Mouse (Mus musculus): ENCODE measurements around the gene Pde3b. TPM values are rescaled to one million over a fixed set of nuclear protein-coding genes. Genes with fewer than 3 reads are reported as not detected.

Pde3b gene
- polyA plus RNA-seq, 1 experiment from 2014 or later, result 6.0 TPM

DNA sequence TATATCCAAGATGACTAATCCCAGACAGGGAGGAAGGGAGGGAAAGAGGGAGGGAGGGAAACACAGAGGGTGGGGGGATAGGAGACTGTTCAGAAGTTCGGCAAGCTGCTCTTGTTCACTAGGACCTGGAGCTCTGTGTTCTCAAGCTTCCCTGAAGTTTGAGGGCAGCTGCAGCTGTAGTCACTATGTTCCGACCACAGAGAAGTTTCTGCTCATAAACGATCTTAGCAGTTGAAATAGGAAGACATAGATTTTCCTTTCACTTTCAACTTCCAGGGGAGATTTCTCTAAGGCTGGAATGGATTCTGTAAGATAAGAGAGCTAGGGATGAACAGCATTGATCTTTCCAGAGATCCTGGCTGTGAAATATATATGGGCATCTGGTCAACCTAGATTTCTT is 161.8 kb downstream of the Pde3b start:
- no peaks in the 10 kb centered on the region for H3K4me1 ChIP-seq
- H3K9ac ChIP-seq, result no peak overlapping the region
- H3K27me3 ChIP-seq, result no peaks in the 10 kb centered on the region
- no peaks in the 10 kb centered on the region for H3K9me3 ChIP-seq
- H3K4me2 ChIP-seq, result no peak overlapping the region
- H3K27ac ChIP-seq, result no peak overlapping the region
- no peak overlapping the region for H3K4me3 ChIP-seq
- WGBS, result 56% methylated on average over 3 of the region's 3 CpGs
- no peaks in the 10 kb centered on the region for H3K36me3 ChIP-seq
- ATAC-seq (ENCODE audit: borderline replicate concordance, extremely low read depth, low FRiP score, low TSS enrichment), result no peak

DNA sequence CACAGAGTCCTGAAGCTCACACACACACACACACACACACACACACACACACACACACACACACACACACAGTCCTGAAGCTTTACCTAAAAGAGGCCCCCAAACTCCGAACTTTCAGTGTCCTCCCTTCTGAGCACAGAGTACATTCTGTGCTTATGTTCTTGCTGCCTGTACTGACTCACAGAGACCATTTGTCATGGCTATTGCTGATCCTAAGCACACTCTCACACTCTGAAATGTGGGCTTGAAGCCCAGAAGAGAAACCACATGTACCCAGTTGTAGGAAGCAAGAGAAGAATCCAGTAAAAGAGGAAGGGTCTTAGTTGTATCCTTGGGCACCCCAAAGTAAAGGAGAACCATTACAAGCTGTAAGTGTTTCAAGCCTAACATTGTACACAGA is 162.6 kb downstream of the Pde3b start:
- no peak overlapping the region for H3K9ac ChIP-seq
- WGBS, result 58% methylated on average over 1 of the region's 1 CpGs
- H3K36me3 ChIP-seq, result no peaks in the 10 kb centered on the region
- H3K9me3 ChIP-seq, result no peaks in the 10 kb centered on the region
- H3K27me3 ChIP-seq, result no peaks in the 10 kb centered on the region
- ATAC-seq (ENCODE audit: borderline replicate concordance, extremely low read depth, low FRiP score, low TSS enrichment), result no peak
- no peak overlapping the region for H3K27ac ChIP-seq
- H3K4me3 ChIP-seq, result no peak overlapping the region
- no peak overlapping the region for H3K4me2 ChIP-seq
- no peaks in the 10 kb centered on the region for H3K4me1 ChIP-seq

DNA sequence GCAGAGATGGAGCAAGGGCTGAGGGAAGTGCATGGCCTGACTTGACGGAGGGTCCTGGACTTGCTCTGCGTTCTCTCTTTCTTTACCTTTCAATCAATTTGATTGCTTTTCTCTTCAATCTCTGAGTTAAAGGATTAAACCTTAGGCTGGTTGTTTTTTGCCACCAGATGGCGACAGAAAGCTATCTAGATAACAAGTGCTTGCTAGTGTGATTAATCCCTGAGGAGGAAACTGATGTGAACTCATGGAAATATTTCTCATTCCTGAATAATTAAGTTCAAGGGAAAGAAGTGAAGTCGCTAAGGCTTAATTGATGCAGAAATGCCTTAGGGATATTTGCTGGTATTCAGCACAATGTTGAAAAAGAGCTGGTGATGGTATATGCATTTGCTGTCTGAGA is 165.3 kb downstream of the Pde3b start:
- no peak for ATAC-seq (ENCODE audit: borderline replicate concordance, extremely low read depth, low FRiP score, low TSS enrichment)
- no peaks in the 10 kb centered on the region for H3K36me3 ChIP-seq
- no peaks in the 10 kb centered on the region for H3K4me1 ChIP-seq
- no peak overlapping the region for H3K4me3 ChIP-seq
- no peak overlapping the region for H3K9ac ChIP-seq
- H3K27me3 ChIP-seq, result no peaks in the 10 kb centered on the region
- H3K27ac ChIP-seq, result no peak overlapping the region
- H3K4me2 ChIP-seq, result no peak overlapping the region
- 6% methylated on average over 4 of the region's 4 CpGs for WGBS
- H3K9me3 ChIP-seq, result no peaks in the 10 kb centered on the region

DNA sequence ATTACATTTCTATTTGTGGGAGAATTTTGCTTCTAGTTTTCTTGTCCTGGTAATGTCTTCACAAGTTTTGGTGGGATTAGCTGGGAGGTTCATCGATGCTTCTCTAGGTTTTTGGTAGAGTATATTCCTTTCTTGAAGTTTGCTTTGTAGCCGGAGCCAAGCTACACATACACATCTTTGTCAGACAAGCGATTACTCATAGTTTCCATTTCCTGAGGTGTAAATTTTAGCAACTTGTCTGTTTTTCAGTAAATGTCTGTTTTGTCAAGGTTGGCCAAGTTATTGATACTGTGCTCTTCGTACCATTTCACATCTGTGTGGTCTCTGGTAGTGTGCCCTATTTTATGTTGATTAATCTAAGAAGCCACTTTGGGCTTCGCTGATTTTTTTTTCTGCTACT is 166.1 kb downstream of the Pde3b start:
- Histone ChIP-seq H3K4me3 (no peak overlapping the region), H3K27me3 (no peaks in the 10 kb centered on the region)
- 72% methylated on average over 5 of the region's 5 CpGs for WGBS

DNA sequence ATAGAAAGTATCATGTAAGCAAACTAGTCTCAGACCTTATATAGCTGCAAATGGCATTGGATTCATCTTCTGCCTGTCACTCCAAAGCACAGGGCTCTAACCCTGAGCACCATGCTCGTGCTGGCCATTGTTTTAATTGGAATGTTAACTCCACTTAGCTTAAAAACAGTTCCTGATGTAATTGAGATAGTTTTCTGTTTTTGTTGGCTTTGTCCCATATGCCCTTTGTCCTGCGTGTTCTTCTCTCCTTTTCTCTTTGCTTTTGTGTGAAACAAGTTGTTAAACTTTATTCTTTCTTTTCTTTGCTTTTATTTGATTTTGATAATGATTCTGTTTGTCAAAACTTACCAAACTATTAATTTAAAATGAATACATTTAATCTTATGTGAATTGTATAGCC is 167.4 kb downstream of the Pde3b start:
- Histone ChIP-seq H3K27me3 (no peaks in the 10 kb centered on the region), H3K9me3 (no peaks in the 10 kb centered on the region), H3K36me3 (no peaks in the 10 kb centered on the region), H3K4me3 (no peak overlapping the region), H3K4me1 (no peaks in the 10 kb centered on the region), H3K9ac (no peak overlapping the region), H3K4me2 (no peak overlapping the region), H3K27ac (no peak overlapping the region)
- no peak for ATAC-seq (ENCODE audit: borderline replicate concordance, extremely low read depth, low FRiP score, low TSS enrichment)
- whole genome bisulfite sequencing, result 44% methylated on average over 2 of the region's 2 CpGs

More for the DNA sequence above, 166.1 kb downstream of the Pde3b start:
- H3K27ac ChIP-seq, result no peak overlapping the region
- H3K36me3 ChIP-seq, result no peaks in the 10 kb centered on the region
- no peak overlapping the region for H3K9ac ChIP-seq
- H3K9me3 ChIP-seq, result no peaks in the 10 kb centered on the region
- no peaks in the 10 kb centered on the region for H3K4me1 ChIP-seq
- H3K4me2 ChIP-seq, result no peak overlapping the region
- no peak for ATAC-seq (ENCODE audit: borderline replicate concordance, extremely low read depth, low FRiP score, low TSS enrichment)

Other genes starting within 250 kb of the Pde3b start
- 123 and 126 TPM in 2 replicates for gene Copb1, start 160.6 kb upstream of the Pde3b start, polyA plus RNA-seq (2015; fragmentation: Nextera tagmentation; extraction: Ambion mirVana)
- gene Psma1, start 139.2 kb upstream of the Pde3b start, polyA plus RNA-seq (2015; fragmentation: Nextera tagmentation; extraction: Ambion mirVana), result 430 and 442 TPM in 2 replicates
- gene Cyp2r1, start 147.7 kb downstream of the Pde3b start, polyA plus RNA-seq (2015; fragmentation: Nextera tagmentation; extraction: Ambion mirVana), result 1.9 and 2.4 TPM in 2 replicates
- gene Calca, start 221.1 kb downstream of the Pde3b start, polyA plus RNA-seq (2015; fragmentation: Nextera tagmentation; extraction: Ambion mirVana), result 2.5 and 3.6 TPM in 2 replicates

Data from lung, embryonic 15.5 days (tissue).